Mouse (Mus musculus) hematopoietic stem cell, adult 5-6 weeks (primary cell): ENCODE data around the gene Ralb. TPM values are rescaled to one million over a fixed set of nuclear protein-coding genes. Genes with fewer than 3 reads are reported as not detected.

Source experiments
- ATAC-seq, 2 experiments: fragments of 125-278 bp in 1 of 2; replicated peaks in 1 of 2; 2 replicates each; pipeline ENCODE4 v1.8.0; 2016 to 2017; ENCODE audit warnings: inconsistent platforms in 2 of 2, mild to moderate bottlenecking in 2 of 2, moderate number of reproducible peaks in 2 of 2, low read depth in 1 of 2, moderate TSS enrichment in 1 of 2; ENCODE audit not compliant: low FRiP score in 2 of 2, poor library complexity in 2 of 2, severe bottlenecking in 2 of 2, insufficient read depth in 1 of 2, low TSS enrichment in 1 of 2
- total RNA-seq: library from RNA; stranded (forward); fragments of 172-1452, 232-1000 nt; gene quantifications from 2 replicates; pipeline ENCODE4 v1.2.3, GENCODE M21; 2017

The Ralb gene
- total RNA-seq, 1 experiment from 2014 or later, result 10.6 TPM

- no peak for ATAC-seq
These were observed 27.6 kb upstream of the Ralb start for GRCm38 (mm10) chr1:119532165-119532564.

DNA sequence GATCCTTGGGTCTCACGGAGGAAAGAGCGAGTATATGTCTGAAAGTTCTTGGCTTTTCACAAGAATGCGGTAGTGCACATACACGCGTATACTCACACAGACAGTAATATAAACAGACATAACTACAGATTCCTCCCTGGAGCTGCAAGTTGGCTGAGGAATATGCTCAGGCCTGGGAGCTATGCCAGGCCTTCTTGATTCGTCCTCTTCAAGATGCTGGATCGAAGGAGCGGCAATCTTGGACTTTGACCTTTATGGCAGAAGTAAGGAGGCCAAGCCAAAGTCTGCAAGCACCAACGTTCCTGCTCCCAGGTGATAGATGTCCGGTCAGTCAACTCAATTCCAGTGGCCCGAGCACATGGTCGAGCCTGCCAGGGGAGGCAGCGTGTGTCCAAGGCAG is 26.3 kb upstream of the Ralb start:
- ATAC-seq, result no peak

DNA sequence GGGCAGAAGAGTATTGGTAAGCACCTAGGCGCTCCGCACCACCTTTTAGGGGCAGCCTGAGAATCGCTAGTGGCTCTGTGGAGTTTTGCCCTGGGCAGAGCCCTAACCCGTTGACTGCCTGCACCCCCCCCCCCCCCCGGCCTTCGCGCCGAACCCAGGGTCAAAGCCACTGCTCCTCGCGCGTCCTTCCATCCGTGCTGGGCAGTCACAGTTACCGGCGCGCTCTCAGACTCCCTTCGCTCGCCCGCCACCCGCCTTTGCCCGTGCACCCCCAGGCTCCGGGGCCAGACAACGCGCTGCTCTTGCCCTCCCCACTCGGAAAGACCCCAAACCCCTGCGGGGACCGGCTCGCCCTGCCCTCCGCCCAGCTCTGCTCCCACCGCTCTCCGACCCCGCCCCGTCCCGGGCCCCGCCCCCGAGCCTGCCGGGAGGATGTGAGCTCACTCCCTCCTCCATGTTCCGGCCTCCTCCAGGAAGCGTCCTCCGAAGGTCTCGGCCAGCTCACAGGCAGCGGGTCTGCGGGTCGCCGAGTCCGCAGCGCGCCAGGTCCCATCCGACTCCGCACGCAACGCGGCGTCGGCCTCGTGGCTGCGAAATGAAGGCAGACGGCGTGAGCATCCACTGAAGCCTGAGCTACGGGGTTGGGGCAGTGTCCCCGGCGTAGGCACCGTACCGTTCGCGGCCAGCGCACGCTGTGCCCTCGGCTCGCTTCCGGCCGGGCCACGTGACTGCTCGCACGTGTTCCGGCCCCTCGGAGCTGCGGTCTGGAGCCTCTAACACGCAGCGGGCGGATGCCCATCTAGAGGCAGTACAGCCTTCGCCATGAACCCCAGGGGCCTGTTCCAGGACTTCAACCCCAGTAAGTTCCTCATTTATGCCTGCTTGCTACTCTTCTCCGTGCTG is 21.3 kb upstream of the Ralb start, which contains the start of gene Tmem185b:
Gene Tmem185b, plus strand, starts transcription at position 472 of the 903 bp plus-strand sequence.
- peak; percentile 88 for ATAC-seq

DNA sequence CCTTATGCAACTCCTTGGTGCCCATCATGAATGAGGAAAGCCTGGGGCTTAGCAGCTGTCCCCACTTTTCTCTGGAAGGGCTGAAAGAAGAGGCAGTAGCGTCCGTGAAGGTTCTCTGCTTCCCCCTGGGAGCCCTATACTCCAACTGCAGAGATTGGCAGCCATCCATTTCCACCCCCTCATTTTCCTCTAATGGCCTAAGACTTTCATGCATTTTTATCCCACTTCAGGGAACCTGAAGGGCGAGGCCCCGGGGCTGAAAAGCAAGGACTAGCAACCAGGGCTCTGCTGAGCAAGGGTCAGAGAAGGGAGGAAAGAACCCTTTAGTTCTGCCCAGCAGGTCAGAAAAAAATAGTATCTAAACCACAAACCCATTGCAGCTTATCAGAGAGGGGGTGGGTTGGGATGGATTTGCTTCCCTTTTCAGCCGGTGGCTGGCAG is 20.4 kb upstream of the Ralb start:
- ATAC-seq, result no peak

- ATAC-seq, result no peak
These were observed 19.2 kb upstream of the Ralb start for GRCm38 (mm10) chr1:119523826-119524225.

DNA sequence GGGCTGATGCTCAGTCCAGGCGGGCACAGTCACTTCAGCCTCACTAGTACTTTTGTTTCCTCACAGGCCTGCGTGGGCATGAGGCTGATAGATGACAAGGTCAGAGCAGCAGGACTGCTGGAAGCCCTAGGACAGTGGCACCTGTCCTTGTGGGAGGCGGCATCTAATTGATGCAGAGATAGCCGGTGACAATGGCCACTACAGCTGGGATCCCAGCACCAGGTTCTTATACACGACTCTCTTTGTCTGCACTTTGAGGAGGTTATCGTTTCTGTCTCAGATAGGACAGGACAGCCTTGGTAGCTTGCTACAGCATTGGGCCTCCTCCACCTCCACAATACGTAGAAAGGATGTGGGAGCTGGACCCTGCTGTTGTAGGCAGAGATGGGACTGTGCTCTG is 18.8 kb upstream of the Ralb start:
- ATAC-seq, result no peak

DNA sequence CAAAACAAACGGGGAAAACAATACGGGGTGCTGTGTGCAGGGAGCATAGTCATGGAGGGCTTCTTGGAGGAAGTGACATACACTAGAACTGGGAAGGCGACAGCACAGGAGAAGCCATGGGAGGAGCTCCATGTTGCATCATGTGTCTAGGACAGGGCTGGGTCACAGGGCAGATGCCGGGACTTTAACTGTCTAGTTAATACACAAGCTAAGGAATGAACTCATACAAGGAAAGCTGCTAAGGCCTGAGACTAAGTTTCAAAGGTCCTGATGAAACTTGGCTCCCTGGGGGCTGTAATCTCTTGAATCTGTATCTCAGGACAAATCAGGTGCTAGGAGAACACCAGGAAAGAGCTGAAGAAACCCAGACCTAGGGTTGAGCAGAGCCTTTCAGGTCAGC is 18.1 kb upstream of the Ralb start:
- no peak for ATAC-seq

- no peak for ATAC-seq
These were observed 17.1 kb upstream of the Ralb start for GRCm38 (mm10) chr1:119521681-119522080.

DNA sequence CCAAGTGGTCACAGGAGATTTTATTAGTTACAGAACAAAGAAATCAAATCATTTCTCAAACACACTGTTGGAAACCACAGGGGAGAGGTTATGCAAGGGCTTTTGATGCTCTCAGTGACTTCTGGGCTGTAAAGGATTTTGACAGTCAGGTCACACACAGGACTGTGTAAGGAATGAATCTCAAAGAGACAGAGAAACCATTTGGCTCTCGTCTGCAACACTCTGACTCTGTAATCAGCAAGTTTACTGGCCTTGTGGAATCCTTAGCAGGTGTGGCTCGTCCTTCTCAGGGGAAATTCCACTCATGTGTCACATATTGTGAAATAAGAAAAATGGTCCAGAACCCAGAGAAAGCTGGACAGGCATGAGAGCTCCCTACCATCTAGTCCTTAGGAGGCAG is 16.4 kb upstream of the Ralb start:
- no peak for ATAC-seq

DNA sequence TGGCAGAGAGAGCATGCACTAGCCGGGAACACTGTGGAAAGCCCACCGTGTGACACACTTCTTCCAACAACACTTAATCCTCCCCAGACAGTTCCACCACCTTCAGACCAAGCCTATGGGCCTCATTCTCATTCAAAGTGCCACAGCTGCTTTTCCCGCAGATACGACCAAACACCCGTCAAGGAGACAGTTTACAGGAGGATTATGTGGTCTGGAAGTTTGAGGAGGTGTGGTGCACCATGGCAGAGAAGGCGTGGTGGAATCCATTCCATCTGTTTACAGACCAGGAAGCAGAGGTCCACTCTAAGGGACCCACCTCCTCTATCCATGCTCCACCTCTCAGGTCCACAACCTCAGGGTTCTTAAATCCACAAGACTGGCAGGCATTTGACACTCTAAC is 14.7 kb upstream of the Ralb start:
- no peak for ATAC-seq

DNA sequence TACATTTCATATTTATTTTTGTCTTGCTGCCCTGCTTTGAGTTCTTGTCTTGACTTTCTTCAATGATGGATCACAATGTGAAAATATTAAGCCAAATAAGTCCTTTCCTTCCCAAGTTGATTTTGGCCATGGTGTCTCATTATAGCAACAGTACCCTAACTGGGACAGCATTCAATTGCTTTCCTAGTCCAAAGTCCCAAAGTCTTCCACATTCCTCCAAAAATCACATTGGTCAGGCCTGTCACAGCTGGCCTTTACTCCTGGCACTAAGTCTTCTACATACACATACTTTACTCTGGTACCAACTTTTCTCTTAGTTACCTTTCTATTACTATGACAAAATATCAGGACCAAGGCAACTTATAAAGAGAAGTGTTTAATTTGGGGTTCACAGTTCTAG is 14.2 kb upstream of the Ralb start:
- ATAC-seq, result no peak

DNA sequence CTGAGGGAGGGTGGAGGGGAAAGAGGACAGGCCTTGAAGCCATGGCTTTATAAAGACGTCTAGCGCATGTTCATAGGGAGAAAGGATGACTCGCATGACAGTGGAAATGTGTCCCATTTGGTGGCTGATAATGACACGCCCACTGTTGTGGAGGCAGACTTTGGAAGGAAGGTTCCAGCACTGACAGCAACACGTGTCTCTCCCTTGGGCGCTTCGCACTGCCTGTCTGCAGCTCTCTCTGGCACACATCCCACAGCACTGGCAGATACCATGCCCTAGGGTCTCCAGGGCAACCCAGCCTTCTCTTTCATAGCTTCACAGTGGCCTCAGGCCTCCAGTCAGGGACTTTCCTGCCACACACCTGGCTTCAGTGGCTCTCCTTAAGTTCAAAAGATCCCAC is 13.5 kb upstream of the Ralb start:
- ATAC-seq, result no peak

- ATAC-seq, result no peak
These were observed 6.3 kb upstream of the Ralb start for GRCm38 (mm10) chr1:119510857-119511256.

DNA sequence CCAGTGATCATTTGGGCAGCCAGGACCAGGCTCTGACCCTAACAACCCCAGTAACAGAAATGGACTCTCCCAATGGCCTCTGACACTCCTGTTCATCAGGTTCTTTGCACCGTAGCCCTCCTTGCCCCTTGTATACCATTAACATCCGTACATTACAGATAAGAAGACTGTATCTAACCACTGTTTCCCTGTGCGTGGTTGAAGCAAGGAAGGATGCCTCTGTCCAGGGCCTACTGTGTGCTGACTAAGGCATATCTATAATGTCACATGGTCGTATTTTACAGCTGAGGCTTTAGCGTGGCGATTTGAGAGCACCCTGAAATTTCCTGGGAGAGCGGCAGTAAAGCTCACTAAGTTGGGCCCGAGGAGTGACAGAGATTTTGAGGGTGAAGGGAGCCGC is 5.8 kb upstream of the Ralb start:
- no peak for ATAC-seq

- ATAC-seq, result no peak
These were observed 4.9 kb upstream of the Ralb start for GRCm38 (mm10) chr1:119509474-119509873.

DNA sequence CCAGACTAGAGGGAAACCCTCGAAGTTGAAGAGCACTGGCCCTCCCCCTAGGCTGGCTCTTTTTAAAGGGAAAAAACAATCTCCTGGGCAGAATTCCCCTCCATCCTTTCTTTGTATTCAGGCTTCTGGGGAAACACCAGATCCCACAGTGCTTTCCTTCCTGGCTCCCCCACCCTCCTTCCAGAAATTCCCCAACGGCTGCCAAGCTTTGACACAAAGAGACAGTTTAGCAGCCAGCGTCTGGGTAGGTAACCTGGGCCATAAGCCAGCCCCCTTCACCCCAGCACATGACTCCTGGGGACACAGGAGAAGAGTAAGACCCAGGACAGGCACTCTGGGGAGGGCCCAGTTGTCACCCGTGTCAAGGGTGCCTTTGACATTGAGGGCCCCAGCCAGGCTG is 4.0 kb upstream of the Ralb start:
- no peak for ATAC-seq

DNA sequence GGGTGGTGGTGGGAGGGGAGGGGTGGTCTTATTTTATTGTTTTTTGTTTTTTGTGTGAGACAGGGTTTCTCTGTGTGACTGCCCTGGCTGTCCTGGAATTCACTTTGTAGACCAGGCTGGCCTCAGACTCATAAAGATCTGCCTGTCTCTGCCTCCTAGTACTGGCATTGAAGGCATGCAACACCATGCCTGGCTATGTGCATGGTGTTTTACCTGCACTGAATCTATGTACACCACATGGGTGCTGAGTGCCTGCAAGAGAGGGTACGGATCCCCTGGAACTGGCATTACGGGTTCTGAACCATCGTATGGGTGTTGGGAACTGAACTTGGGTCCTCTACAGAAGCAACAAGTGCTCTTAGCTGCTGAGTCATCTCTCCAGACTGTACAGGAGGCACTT is 1.4 kb upstream of the Ralb start:
- ATAC-seq, result no peak

DNA sequence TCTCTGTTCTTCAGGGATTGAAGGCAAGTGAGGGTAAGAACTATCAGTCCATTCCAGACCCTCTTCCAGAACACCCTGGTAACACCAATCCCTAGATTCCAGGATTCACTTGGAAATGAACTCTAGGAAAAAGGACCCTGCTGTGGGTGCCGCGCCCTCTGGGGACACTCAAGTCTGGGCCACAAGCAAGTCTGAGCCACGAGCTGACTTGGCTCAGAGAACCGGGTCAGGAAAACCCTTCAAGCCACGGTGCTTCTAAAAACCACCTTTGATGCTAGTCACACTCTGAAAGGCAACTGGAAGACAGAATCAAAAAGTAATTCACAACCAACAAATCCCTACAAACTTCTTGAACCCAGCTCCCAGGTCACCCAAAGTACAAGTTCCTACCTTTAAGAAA is 786 bp downstream of the Ralb start:
- no peak for ATAC-seq

DNA sequence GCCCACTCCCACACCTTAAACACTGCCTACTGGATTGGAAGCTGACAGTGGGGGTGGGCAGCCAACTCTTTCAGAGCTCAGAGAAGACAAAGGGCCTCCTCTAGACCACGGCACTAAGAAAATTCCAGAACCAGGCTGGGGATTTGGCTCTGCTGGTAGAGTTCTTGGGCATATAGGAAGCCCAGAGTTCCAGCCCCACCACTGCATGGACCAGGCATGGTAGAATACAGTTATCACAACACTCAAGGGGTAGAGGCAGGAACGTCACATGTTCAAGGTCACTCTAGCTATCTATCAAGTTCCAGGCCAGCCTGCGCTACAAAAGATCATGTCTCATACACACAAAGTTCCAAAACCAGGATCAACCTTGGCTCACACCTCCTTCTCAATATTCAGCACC is 1.4 kb downstream of the Ralb start:
- ATAC-seq, result no peak
